Mouse (Mus musculus): ENCODE measurements at regions not wholly inside any gene's neighbourhood (a gene's known extent, or its start where the extent isn't known, plus 50 kb on each side); places are given as distances from the start of the nearest gene placed in this dataset.
"Not testable (repeated sequence)": the region's sequence is repeated elsewhere in the genome, so short reads cannot be mapped to it uniquely, and the experiment has no call there.

DNA sequence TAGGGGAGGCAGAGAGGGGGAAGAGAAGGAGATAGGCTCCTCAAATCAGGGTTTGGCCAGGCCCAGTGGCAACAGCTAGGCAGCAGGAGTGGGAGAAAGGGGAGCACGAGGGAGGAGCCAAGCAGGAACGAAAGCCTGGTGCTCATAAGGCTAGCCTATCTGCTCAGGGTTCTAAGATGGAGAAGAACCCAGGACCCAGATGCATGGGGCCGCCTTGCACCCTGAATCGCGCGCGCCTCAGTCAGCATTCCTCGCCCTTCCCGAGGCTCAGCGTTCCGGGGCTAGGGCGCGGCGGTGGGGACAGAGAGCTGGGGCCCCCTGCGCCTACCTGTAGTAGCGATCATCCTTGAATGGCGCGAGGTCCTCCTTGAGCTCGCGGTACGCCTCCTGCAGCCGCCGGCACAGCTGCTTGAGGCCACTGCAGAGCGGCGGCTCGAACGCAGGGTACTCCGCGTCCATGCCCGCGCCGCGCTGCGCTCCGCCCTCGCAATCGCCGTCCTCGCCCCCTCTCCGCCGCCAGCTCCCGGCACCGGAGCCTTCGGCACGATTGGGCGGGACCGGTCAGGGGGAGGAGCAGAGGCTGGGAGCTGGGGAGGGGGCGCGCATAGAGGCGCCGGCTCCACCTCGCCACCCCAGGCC, 60.1 kb downstream of the Dynlt1b start:
- not testable (repeated sequence) for DNase-seq

DNA sequence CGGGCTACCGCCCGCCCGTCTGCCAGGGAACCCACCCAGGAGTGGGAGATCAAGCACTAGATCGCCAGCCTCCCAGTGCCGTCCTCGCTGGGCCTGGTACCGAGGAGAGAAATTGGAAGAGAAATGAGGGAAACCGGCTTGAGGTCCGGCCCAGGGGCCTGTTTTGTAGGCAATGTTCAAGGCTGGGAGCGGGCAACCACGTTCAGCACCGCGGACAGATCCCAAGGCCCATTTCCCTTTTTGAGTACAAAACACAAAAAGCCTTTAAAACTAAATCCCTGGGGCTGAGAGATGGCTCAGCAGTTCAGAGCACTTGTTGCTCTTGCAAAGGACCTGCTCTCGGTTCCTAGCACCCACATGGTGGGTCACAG, 60.6 kb downstream of the Dynlt1b start:
- not testable (repeated sequence) for DNase-seq

DNA sequence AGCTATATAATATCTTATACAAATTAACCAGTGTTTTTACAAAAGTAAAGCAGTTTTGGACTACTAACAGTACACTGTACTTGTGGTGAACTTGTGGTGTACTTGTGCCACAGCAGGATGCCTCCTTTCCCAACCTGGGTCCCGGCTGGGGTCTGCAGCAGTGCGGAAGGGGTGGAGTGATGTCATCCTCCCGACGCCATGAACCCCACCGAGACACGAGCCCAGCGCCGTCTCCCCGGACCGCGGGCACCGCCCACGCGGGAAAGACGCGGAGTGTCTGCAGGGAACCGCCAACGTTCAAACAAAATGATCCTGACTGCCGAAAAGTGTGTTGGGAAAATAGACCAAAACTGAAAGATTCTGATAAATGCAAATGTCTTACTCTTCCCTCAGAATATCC, 62.6 kb downstream of the Dynlt1b start:
- DNase-seq = peak; percentile 23

DNA sequence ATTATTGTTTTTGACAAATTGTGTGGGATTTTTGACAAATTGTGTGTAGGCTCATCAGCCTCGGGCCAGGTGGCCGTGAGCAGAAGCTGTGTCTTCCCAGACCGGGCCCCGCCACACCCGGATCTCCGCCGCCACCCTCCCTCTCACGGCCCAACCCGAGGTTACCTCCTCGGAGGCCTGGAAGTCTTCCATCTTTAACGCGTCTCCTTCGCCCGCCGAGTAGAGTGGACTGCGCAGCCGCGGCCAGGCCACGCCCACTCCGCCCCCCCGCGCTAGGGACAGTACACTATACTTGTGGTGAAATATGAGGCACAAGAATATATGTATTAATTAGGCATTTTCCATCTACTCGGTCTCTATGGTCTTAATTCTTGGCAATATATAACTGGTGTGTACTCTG, 63.0 kb downstream of the Dynlt1b start:
- peak; percentile 79 for DNase-seq

DNA sequence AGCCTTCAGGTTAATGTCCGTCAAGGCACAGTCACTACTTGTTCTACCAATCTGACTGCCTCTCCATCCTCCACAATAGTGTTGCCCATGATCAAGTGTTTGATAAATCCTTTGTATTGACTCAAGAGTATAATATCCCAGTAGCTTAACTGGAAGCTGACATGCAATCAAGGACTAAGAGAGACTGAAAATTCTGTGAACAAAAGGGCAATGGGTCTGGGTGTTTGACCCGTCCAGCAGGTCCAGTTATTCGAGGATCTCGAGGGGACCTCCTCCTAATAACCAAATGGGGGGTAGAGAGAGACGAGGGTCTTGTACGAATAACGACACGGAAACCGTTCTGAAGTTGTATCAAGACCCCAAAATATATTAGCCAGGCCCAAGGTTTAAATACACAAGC, 66.6 kb downstream of the Dynlt1b start:
- not testable (repeated sequence) for DNase-seq

DNA sequence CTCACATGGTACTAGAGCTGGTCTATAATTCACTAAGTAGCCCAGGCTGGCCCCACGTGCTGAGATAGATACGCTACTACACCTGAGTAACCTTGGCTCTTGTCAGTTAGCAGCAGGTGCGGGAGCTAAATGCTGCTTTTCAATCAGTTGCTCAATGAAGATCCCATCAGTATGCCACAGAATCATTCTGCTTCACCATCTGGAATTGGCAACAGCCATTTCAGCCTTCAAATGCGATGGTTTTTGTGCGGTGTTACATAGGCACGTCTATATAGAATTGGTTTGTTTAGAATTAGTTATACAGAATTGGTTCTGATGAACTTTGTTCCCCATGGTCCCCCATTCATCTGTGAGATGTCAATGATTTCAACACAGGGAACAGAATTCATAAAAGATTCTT, 72.8 kb downstream of the Dynlt1b start:
- not testable (repeated sequence) for DNase-seq

DNA sequence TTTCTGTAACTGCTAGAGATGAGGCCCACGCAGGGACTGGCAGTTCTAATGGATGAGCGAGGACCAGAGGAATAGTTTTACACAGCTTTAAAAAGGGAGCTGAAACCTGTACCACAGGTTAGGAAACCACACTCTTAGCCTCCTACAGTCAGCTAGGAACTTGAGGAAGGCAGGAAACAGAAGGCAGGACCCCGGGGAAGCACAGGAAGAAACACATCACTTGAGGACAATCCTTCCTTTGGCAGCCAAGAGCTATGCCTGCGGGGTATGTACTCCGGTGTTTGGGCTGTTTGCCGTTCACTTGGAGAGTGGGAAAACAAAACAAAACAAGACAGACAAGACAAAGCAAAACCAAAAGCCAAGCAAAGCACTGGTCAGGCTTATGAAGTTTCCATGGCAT, 76.0 kb downstream of the Dynlt1b start:
- DNase-seq = not testable (repeated sequence)

DNA sequence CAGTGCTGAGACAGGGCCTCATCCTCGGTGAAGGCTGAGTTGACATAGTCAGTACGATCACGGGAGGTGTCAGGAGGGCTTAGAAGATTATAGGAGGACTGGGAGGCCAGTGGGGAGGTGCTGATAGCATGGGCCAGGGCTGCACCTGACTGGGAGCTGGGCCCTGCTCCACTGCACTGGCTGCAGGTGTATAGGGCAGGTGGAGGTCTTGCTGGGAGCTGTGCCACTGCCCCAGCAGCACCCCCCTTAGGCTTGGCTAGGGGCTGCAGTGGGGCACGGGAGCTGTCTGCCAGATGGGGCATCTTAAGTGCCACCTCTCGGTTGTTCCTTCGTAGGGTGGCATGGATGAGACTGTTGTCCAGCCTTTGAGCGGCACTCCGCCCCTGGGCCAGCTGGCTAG, 85.2 kb downstream of the Dynlt1b start:
- not testable (repeated sequence) for DNase-seq

DNA sequence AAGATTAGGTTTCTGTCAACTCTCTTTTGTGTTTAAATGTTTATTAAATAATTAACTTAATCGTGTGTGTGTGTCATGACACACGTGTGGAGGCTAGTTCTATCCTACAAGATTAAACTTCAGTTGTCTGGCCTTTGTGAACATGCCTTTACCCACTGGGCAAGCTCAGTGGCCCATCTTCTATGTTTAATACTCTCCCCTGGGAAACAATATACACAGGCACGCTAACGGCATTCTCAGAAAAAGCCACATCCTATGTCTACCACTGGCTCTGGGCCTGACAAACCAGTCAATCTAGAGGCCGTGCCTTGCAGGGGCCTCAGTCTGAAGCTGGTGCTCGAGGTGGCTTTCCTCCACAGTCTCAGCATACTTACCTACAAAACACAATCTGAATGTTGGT, 82.4 kb upstream of the Dynlt1c start:
- DNase-seq = not testable (repeated sequence)

DNA sequence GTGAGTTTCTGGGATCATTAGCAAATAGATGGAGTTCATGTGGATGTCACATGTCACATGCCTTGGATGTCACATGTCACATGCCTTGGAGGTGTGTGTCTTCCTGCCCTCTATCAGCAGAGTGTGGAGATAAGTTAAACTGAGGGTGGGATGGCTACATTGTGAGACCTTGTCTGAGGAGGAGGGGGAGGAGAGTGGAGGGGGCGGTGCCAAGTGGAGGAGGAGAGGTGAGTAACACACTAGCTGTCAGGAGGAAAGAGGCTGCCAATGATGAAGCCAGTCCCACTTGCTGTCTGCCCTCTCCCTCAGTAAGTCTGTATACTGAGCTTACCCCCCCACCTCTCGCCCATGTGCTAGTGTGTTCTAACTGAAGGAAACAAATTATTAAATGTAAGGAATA, 81.5 kb upstream of the Dynlt1c start:
- not testable (repeated sequence) for DNase-seq

DNA sequence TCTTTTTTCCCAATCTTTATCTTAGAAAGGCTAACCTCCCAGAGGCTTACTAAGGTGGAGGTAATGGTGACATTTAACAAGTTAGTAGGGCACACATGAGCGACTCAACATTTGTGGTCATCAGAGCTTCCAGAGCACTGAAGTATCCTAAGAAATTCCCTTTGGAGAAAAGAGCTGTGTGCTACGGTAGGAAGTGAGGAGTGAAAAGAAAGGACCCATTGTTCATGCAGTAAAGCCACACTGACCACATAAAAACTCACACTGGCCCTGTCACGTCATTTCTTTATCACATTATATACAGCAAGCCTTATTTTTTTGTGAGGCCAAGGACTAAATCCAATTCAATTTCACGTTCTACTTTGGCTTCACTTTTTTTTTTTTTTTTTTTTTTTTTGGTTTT, 80.7 kb upstream of the Dynlt1c start:
- not testable (repeated sequence) for DNase-seq

DNA sequence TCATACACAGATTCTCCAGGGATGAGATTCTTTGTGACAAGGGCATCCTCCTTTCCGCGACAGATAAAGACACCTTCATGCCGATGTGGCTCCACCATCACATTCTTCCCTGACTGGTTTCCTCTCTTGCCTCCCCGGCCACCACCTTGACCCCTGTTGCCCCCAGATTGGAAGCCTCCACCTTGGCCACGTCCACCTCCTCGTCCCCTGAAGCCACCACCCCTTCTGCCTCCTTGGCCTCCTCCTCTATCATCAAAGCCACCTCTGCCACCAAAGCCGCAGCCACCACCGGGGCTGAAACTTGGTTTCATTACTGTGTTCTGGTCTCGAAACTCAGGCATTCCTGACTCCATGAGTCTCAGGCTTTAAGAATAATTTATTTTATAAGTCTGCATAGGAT, 79.3 kb upstream of the Dynlt1c start:
- not testable (repeated sequence) for DNase-seq

DNA sequence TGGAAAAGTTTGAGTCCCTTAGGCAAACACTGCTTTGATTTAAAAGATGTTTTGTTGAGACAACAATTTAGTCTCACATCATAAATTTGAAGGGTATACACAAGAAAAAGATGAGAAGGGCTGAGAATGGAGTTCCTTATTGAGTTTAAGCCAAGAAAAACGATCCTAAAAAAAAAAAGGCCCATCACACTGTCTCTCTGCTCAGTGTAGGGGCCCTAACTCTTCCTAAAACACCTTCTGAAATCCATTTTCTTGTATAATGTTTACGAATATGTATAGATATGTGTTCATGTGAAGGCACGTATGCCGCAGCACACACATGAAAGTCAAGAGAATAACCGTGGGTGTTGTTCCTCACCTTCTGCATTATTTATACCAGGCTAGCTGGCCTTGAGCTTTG, 62.7 kb upstream of the Dynlt1c start:
- DNase-seq = not testable (repeated sequence)

DNA sequence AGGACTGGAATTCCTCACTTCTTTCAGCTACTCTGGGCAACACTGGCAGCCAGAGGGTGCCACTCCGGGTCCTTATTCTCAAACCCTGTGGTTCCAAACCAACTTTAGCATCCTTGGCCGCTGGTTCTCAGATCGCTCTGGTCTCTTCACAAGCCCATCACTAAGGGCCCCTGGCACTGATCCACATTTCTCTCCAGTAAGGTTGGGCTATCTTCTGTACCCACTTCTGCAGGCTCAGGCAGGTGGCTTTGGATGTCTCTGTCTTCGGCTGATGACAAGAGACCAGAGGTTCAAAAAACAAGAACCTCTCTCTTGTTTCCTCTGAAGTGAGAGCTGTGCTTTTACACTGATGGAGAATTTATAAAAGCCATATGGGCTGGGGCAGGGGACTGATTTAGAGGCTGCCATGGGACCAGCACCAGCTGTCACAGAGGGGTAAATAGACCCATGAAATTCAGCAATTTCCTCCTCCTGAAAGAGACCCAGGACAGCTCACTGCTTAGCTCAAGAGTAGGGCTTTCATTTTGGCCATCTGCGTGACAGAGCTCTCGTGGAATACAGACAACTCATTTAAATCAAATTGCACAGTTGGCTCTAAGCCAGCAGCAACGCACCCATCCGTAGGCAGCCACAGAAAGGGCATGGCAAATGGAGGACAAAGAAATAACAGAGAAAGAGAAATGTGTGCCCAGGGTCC, 54.3 kb upstream of the Dynlt1c start:
- not testable (repeated sequence) for DNase-seq

DNA sequence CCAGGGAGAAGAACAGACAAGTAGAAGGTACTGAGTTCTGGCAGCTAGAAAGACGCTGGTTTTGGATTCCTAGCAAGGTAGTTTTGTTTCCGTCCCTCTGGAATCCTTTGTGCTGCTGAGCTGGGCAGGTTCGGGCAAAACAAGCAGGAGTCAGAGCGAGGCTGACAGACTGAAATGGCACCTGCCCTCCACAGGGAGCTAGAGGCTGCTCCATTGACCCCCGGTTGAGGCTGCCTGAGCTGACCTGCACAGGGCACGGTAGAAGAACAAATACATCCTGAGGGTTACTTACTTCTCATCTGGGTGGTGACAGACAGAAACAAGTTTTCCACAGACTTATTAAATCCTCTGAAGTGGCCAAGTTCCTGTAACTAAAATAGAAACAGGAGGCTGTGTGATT, 53.5 kb upstream of the Dynlt1c start:
- DNase-seq = not testable (repeated sequence)
